In the genomic region with DNA sequence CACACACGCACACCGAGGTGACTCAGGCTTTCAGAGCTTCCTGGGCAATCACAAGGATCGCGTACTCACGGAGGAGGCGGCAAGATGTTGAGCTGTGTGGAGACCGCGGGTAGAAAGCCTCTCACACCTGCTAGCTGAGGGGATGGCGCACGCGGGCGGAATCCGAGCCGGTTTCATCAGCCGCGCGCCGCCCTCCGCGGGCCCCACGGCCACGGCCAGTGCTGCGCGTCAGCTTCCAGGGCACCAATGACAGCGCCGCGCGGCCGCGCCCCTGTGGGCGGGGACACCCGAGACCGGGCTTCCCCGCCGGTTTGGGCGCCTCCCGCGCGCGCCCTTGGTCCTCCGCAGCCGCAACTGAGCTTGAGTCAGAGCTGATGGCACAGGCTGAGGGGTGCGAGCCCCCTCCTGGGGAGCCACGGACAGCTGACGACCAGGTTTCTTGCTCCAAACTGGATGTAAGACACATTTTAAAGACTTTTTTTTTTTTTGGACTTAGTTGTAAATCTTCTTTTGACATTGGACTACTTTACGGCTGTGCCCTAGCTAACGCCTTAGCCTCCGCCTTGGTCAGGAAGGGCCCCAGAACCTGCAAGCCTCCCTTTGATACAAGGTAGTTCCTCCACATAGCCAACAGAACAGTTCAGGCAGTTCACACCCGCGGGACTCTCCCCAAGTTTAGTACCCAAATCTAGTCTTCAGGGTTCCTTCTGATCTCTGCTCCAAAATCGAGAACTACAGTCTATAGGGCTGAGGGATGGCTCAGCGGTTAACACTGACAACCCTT, we compare ENCODE assay signal across 8 mouse cellular contexts. TPM values are rescaled to one million over a fixed set of nuclear protein-coding genes. Genes with fewer than 3 reads are reported as not detected.
DNase-seq lines count a peak whose midpoint lies in the region; ATAC-seq lines count a peak whose summit lies in the region.

TSS of gene Slc7a1 (minus strand) at position 245 of the 784 bp plus-strand sequence.

- peak within 1 kb of the TSS; percentile 49 for H3K27ac ChIP-seq in hindbrain, embryonic 13.5 days

- no peaks in the 10 kb centered on the region for H3K36me3 ChIP-seq in hindbrain, embryonic 13.5 days

- peak; percentile 95 for ATAC-seq in hindbrain, embryonic 13.5 days (ENCODE audit: low FRiP score)

- peak within 1 kb of the TSS; percentile 98 for H3K4me2 ChIP-seq in hindbrain, embryonic 13.5 days

- peaks cover 23% of the 10 kb centered on the region for H3K4me1 ChIP-seq in hindbrain, embryonic 13.5 days (replicated peaks)

- peak; percentile 95 for DNase-seq in NIH3T3 (ENCODE audit: low read depth)
- peak; percentile 90 to 93 for DNase-seq in cerebellum, postnatal 10 days
- DNase-seq in frontal cortex, postnatal 14 days (ENCODE audit: low spot score in 2 of 2): peak; percentile 71 to 83
- peak; percentile 83 for DNase-seq in layer of hippocampus, postnatal 36 days
- DNase-seq in lung, postnatal 36 days: peak; percentile 94
- DNase-seq in retina, postnatal 1 day: peak; percentile 93
- DNase-seq in urinary bladder, adult 18-20 months (ENCODE audit: low spot score in 2 of 2): peak; percentile 84 to 88

- H3K27me3 ChIP-seq in hindbrain, embryonic 13.5 days: 0 out of 2 replicates have a peak, but pooled peaks cover 3% of the 10 kb centered on the region

- peak within 1 kb of the TSS; percentile 86 for H3K9ac ChIP-seq in hindbrain, embryonic 13.5 days

- H3K9me3 ChIP-seq in hindbrain, embryonic 13.5 days: no peaks in the 10 kb centered on the region

- WGBS in hindbrain, embryonic 13.5 days: 3% methylated on average over 45 of the region's 52 CpGs

- peak within 1 kb of the TSS; percentile 78 for H3K4me3 ChIP-seq in hindbrain, embryonic 13.5 days

RNA-seq across cellular contexts. Expression of gene Slc7a1, which starts in this region (rescaled TPM):
- polyA plus RNA-seq in hindbrain, embryonic 13.5 days (2015; fragmentation: Nextera tagmentation; extraction: Ambion mirVana): 29.6 and 31.3 TPM in 2 replicates
- 10 to 100 TPM; 24.2 to 25.9 TPM for total RNA-seq in layer of hippocampus, postnatal 36 days (2021)

Comparison
In these comparisons a context has a peak if more than half of its experiments do, and no peak if none do; other contexts are left out.
1. Peak in every context shown above with its lines: DNase-seq, ATAC-seq, H3K4me3 ChIP-seq and H3K27ac ChIP-seq.